Mouse (Mus musculus) small intestine, adult 2 months (tissue): Measurements from ENCODE around the gene Cad.

Experiments
- CTCF ChIP-seq: fragments of 200-500 bp; IDR thresholded peaks from 2 replicates; pipeline ENCODE4 v1.5.1; 2012; ENCODE audit warnings: low read depth, mild to moderate bottlenecking, control low read depth, inconsistent platforms, low read length, moderate library complexity, mixed read lengths; ENCODE audit not compliant: insufficient replicate concordance, insufficient read length; ENCODE audit errors: extremely low read depth
- POLR2A ChIP-seq: fragments of 200-500 bp; IDR thresholded peaks from 2 replicates; pipeline ENCODE4 v1.6.1; 2012; ENCODE audit warnings: low read depth, mild to moderate bottlenecking, control low read depth, inconsistent platforms, low read length, moderate library complexity

- TF ChIP-seq CTCF = no peak
- no peak for TF ChIP-seq POLR2A
Measured at GRCm38 (mm10) chr5:31015913-31016312, 38.7 kb upstream of the Cad start.
